Mouse (Mus musculus) liver, embryonic 14.5 days (tissue): Measurements from ENCODE around the gene Ush2a.

Source experiments
- CTCF ChIP-seq: IDR thresholded peaks from 2 replicates; pipeline ENCODE4 v1.5.1; 2016; ENCODE audit warnings: antibody characterized with exemption, low read depth, control low read depth
- EP300 ChIP-seq: IDR thresholded peaks from 2 replicates; pipeline ENCODE4 v1.6.1; 2016; ENCODE audit warnings: antibody characterized with exemption, low read depth

GRCm38 (mm10) chr1:188668513-188668912, 406.7 kb downstream of the Ush2a start:
- no peak for TF ChIP-seq CTCF
- TF ChIP-seq EP300: no peak
